ENCODE assay signal across 8 mouse cellular contexts in the genomic region with DNA sequence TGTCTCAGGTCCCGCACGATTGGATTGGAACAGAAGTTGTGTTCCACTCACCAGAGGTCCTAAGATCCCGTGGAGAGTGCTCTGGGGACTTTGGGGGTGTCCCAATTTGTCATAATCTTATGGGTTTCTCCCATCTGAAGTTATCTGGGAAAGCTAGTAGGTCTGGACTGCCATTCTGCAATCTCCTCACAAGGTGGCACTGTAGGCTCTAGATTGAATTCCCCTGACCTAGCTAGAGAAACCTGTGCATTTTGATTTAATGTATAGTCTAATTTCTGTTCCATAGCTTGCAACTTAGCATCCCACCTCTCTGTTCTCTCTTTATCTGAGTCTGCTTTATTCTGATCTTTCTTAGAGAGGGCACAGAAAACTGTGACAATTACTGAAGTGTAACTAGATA. TPM values are rescaled to one million over a fixed set of nuclear protein-coding genes. Genes with fewer than 3 reads are reported as not detected.
A peak's percentile ranks its signal among the peaks of the same experiment; 100 is the strongest.
DNase-seq lines count a peak whose midpoint lies in the region; ATAC-seq lines count a peak whose summit lies in the region.

No protein-coding gene starts in this region.

- H3K9me3 ChIP-seq in forebrain, embryonic 16.5 days (ENCODE audit: control insufficient read depth, low read length): no peaks in the 10 kb centered on the region
- H3K9me3 ChIP-seq in forebrain, embryonic 13.5 days (replicated peaks): no peaks in the 10 kb centered on the region
- no peaks in the 10 kb centered on the region for H3K9me3 ChIP-seq in limb, embryonic 10.5 days (replicated peaks)
- H3K9me3 ChIP-seq in neural tube, embryonic 14.5 days (ENCODE audit: control insufficient read depth, low read length): no peaks in the 10 kb centered on the region

- WGBS in forebrain, embryonic 16.5 days: 60% methylated on average over 3 of the region's 3 CpGs
- WGBS in forebrain, embryonic 13.5 days: 57% methylated on average over 3 of the region's 3 CpGs
- WGBS in limb, embryonic 10.5 days: 66% methylated on average over 3 of the region's 3 CpGs
- WGBS in neural tube, embryonic 14.5 days: 54% methylated on average over 3 of the region's 3 CpGs

- H3K4me1 ChIP-seq in forebrain, embryonic 16.5 days (replicated peaks; ENCODE audit: control insufficient read depth, insufficient read depth, low read length): no peaks in the 10 kb centered on the region
- no peaks in the 10 kb centered on the region for H3K4me1 ChIP-seq in forebrain, embryonic 13.5 days
- no peaks in the 10 kb centered on the region for H3K4me1 ChIP-seq in limb, embryonic 10.5 days
- H3K4me1 ChIP-seq in neural tube, embryonic 14.5 days (ENCODE audit: control insufficient read depth, insufficient read depth, low read length): no peaks in the 10 kb centered on the region

- H3K27me3 ChIP-seq in forebrain, embryonic 16.5 days (replicated peaks; ENCODE audit: control insufficient read depth, insufficient read depth, low read length): no peaks in the 10 kb centered on the region
- H3K27me3 ChIP-seq in forebrain, embryonic 13.5 days: no peaks in the 10 kb centered on the region
- H3K27me3 ChIP-seq in limb, embryonic 10.5 days (ENCODE audit: low read depth, poor library complexity, severe bottlenecking): no peaks in the 10 kb centered on the region
- no peaks in the 10 kb centered on the region for H3K27me3 ChIP-seq in neural tube, embryonic 14.5 days (ENCODE audit: control insufficient read depth, insufficient read depth, low read length)

- no peaks in the 10 kb centered on the region for H3K36me3 ChIP-seq in forebrain, embryonic 16.5 days (ENCODE audit: control insufficient read depth, insufficient read depth)
- no peaks in the 10 kb centered on the region for H3K36me3 ChIP-seq in forebrain, embryonic 13.5 days (ENCODE audit: poor library complexity, severe bottlenecking)
- no peaks in the 10 kb centered on the region for H3K36me3 ChIP-seq in limb, embryonic 10.5 days
- H3K36me3 ChIP-seq in neural tube, embryonic 14.5 days (ENCODE audit: control insufficient read depth, insufficient read depth, low read length): no peaks in the 10 kb centered on the region

- DNase-seq in right cerebral cortex, adult 18-20 months: peak; percentile 8
- no peak for DNase-seq in right cerebral cortex, postnatal 25 days
- peak; percentile 54 for DNase-seq in embryo, embryonic 10 days (ENCODE audit: low spot score)
- DNase-seq in limb, embryonic 10.5 days (ENCODE audit: low spot score): peak; percentile 33
- DNase-seq in urinary bladder, adult 2 months (ENCODE audit: low spot score): no peak

- no peak overlapping the region for H3K9ac ChIP-seq in forebrain, embryonic 16.5 days (replicated peaks; ENCODE audit: low read depth, low read length)
- no peak overlapping the region for H3K9ac ChIP-seq in forebrain, embryonic 13.5 days
- no peak overlapping the region for H3K9ac ChIP-seq in neural tube, embryonic 14.5 days (replicated peaks; ENCODE audit: low read depth, low read length)

- H3K4me3 ChIP-seq in forebrain, embryonic 16.5 days (replicated peaks; ENCODE audit: low read length): no peak overlapping the region
- no peak overlapping the region for H3K4me3 ChIP-seq in forebrain, embryonic 13.5 days
- no peak overlapping the region for H3K4me3 ChIP-seq in limb, embryonic 10.5 days
- H3K4me3 ChIP-seq in neural tube, embryonic 14.5 days (ENCODE audit: low read depth, low read length): no peak overlapping the region

- ATAC-seq in forebrain, embryonic 16.5 days: 0 out of 2 replicates have a peak, but pooled peaks have one; percentile 49
- no peak for ATAC-seq in forebrain, embryonic 13.5 days
- peak; percentile 51; the same call in 1 of the 2 replicates for ATAC-seq in neural tube, embryonic 14.5 days (ENCODE audit: low read depth)

- no peak overlapping the region for H3K4me2 ChIP-seq in forebrain, embryonic 16.5 days (ENCODE audit: low read length)
- H3K4me2 ChIP-seq in forebrain, embryonic 13.5 days: no peak overlapping the region
- H3K4me2 ChIP-seq in neural tube, embryonic 14.5 days (ENCODE audit: low read depth, low read length): no peak overlapping the region

- no peak overlapping the region for H3K27ac ChIP-seq in forebrain, embryonic 16.5 days (ENCODE audit: low read length)
- H3K27ac ChIP-seq in forebrain, embryonic 13.5 days: no peak overlapping the region
- H3K27ac ChIP-seq in limb, embryonic 10.5 days: no peak overlapping the region
- no peak overlapping the region for H3K27ac ChIP-seq in neural tube, embryonic 14.5 days (ENCODE audit: low read depth, low read length)

RNA-seq across cellular contexts. Expression of gene Ppp6c, which starts 42.1 kb away (rescaled TPM):
- 80.7 and 92.3 TPM in 2 replicates for polyA plus RNA-seq in forebrain, embryonic 16.5 days (2015; fragmentation: Nextera tagmentation; extraction: Ambion mirVana)
- 76.4 and 79.7 TPM in 2 replicates for polyA plus RNA-seq in forebrain, embryonic 13.5 days (2015; fragmentation: Nextera tagmentation; extraction: Ambion mirVana)
- 65.1 and 70.7 TPM in 2 replicates for polyA plus RNA-seq in limb, embryonic 10.5 days (2016; fragmentation: Nextera tagmentation; extraction: Ambion mirVana)
- 80.2 and 81.9 TPM in 2 replicates for polyA plus RNA-seq in neural tube, embryonic 14.5 days (2014; fragmentation: Nextera tagmentation; extraction: Ambion mirVana)
- polyA plus RNA-seq in urinary bladder, adult 2 months (2012; rRNA removed): 48.7 and 51.5 TPM in 2 replicates

Comparison
In these comparisons a context has a peak if more than half of its experiments do, and no peak if none do; other contexts are left out.
1. DNase-seq: peak in right cerebral cortex, adult 18-20 months (single experiment), embryo, embryonic 10 days (single experiment) and limb, embryonic 10.5 days (single experiment); none in right cerebral cortex, postnatal 25 days (single experiment) and urinary bladder, adult 2 months (single experiment).